ENCODE assay signal across 30 mouse cellular contexts in genomic region chr12:104106919-104107318, GRCm38 (mm10). TPM values are rescaled to one million over a fixed set of nuclear protein-coding genes. Genes with fewer than 3 reads are reported as not detected.
"Had no signal": no experiment of that assay in that cellular context is flagged by ENCODE, and none has a peak within 500 bp of the region (broad histone marks: within the 10 kb centered on the region; RNA-seq: fewer than 3 reads in every experiment).

No protein-coding gene starts in this region.

- H3K27me3 ChIP-seq: heart, embryonic 12.5 days; hindbrain, embryonic 12.5 days; intestine, embryonic 15.5 days; limb, embryonic 13.5 days had no signal

- ATAC-seq: hindbrain, embryonic 16.5 days; inflammation-experienced regulatory T-cells, adult 6 months; intestine, embryonic 15.5 days; intestine, postnatal 0 days had no signal

- H3K36me3 ChIP-seq: heart, embryonic 10.5 days; heart, embryonic 12.5 days; hindbrain, embryonic 10.5 days; hindbrain, embryonic 12.5 days; intestine, embryonic 15.5 days; limb, embryonic 13.5 days had no signal

- H3K27ac ChIP-seq: gastrocnemius, adult 2 months; heart, embryonic 10.5 days; hindbrain, embryonic 10.5 days; hindbrain, embryonic 12.5 days; hindbrain, embryonic 14.5 days; intestine, embryonic 15.5 days; limb, embryonic 13.5 days had no signal

- H3K9me3 ChIP-seq: heart, embryonic 10.5 days; hindbrain, embryonic 10.5 days; hindbrain, embryonic 12.5 days; intestine, embryonic 15.5 days; limb, embryonic 13.5 days had no signal

- H3K4me3 ChIP-seq: gastrocnemius, adult 2 months; heart, embryonic 10.5 days; heart, embryonic 12.5 days; hindbrain, embryonic 10.5 days; hindbrain, embryonic 12.5 days; intestine, embryonic 15.5 days; limb, embryonic 13.5 days had no signal

- H3K9ac ChIP-seq: heart, embryonic 12.5 days; hindbrain, embryonic 12.5 days; hindbrain, embryonic 14.5 days; intestine, embryonic 15.5 days; limb, embryonic 13.5 days had no signal

- H3K4me2 ChIP-seq: heart, embryonic 12.5 days; hindbrain, embryonic 12.5 days; hindbrain, embryonic 14.5 days; intestine, embryonic 15.5 days; limb, embryonic 13.5 days had no signal

- DNase-seq: gastrocnemius, adult 2 months; gastrocnemius, postnatal 10 days; gastrocnemius, postnatal 25 days; heart, adult 18-20 months; heart, postnatal 10 days; heart, postnatal 4 days; kidney, adult 18-20 months; kidney, adult 8-10 months; kidney, postnatal 10 days; kidney, postnatal 25 days; layer of hippocampus, adult 9-11 months; layer of hippocampus, postnatal 36 days; left cerebral cortex, postnatal 4 days had no signal

- H3K4me1 ChIP-seq: heart, embryonic 10.5 days; hindbrain, embryonic 10.5 days; hindbrain, embryonic 12.5 days; intestine, embryonic 15.5 days; limb, embryonic 13.5 days had no signal

RNA-seq across cellular contexts. Expression of gene Serpina3a, which starts 5.6 kb away (rescaled TPM):
- polyA plus RNA-seq: frontal cortex, adult 2 months; heart, embryonic 10.5 days; heart, embryonic 12.5 days; heart, embryonic 14.5 days; heart, embryonic 16.5 days; hindbrain, embryonic 10.5 days; hindbrain, embryonic 12.5 days; hindbrain, embryonic 14.5 days; hindbrain, embryonic 16.5 days; inflammation-experienced regulatory T-cells, adult 6 months; intestine, embryonic 15.5 days; kidney, embryonic 14.5 days; kidney, embryonic 16.5 days; large intestine, adult 2 months; limb, embryonic 11.5 days; limb, embryonic 13.5 days had no signal

RNA-seq across cellular contexts. Expression of gene Serpina5, which starts 6.0 kb away (rescaled TPM):
- polyA plus RNA-seq: frontal cortex, adult 2 months; heart, embryonic 12.5 days; heart, embryonic 14.5 days; heart, embryonic 16.5 days; hindbrain, embryonic 10.5 days; hindbrain, embryonic 12.5 days; hindbrain, embryonic 14.5 days; hindbrain, embryonic 16.5 days; inflammation-experienced regulatory T-cells, adult 6 months; intestine, embryonic 15.5 days; kidney, embryonic 14.5 days; large intestine, adult 2 months; limb, embryonic 11.5 days; limb, embryonic 13.5 days had no signal

RNA-seq across cellular contexts. Expression of gene Serpina3b, which starts 20.9 kb away (rescaled TPM):
- polyA plus RNA-seq: frontal cortex, adult 2 months; heart, embryonic 14.5 days; heart, embryonic 16.5 days; hindbrain, embryonic 10.5 days; hindbrain, embryonic 12.5 days; hindbrain, embryonic 14.5 days; hindbrain, embryonic 16.5 days; inflammation-experienced regulatory T-cells, adult 6 months; intestine, embryonic 15.5 days; intestine, postnatal 0 days; kidney, embryonic 14.5 days; kidney, embryonic 16.5 days; large intestine, adult 2 months; limb, embryonic 11.5 days; limb, embryonic 13.5 days had no signal

RNA-seq across cellular contexts. Expression of gene Serpina3c, which starts 46.8 kb away (rescaled TPM):
- polyA plus RNA-seq: heart, embryonic 10.5 days; heart, embryonic 14.5 days; hindbrain, embryonic 10.5 days; hindbrain, embryonic 12.5 days; hindbrain, embryonic 14.5 days; hindbrain, embryonic 16.5 days; inflammation-experienced regulatory T-cells, adult 6 months; intestine, embryonic 15.5 days; intestine, postnatal 0 days; kidney, embryonic 14.5 days; kidney, embryonic 16.5 days; limb, embryonic 11.5 days; limb, embryonic 13.5 days had no signal
